Mouse (Mus musculus): ENCODE data around the gene Rnf144b. TPM values are rescaled to one million over a fixed set of nuclear protein-coding genes. Genes with fewer than 3 reads are reported as not detected.

Gene Rnf144b
- polyA plus RNA-seq, 1 experiment from 2014 or later: 3.7 TPM

DNA sequence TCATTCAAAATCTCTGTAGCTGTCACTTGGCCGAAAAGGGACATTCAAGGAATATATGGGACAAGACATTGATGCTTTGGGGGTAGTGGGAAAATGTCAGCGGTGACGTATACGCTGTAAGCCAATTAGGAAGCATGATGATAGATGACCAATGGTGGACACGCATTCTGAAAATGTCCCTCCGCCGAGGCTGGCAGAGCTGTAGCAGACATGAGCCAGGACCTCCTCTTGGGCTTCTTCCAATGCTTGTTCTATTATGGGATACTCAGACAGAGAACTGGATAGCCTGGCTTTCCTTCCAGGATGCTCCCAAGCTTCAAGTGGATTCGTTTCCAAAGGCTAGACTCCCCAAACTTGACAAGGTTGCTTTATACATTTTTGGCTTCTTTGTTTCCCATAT lies 141.9 kb downstream of the Rnf144b start:
- Histone ChIP-seq H3K36me3 (ENCODE audit: control insufficient read depth, insufficient read depth, low read length) (no peaks in the 10 kb centered on the region), H3K4me3 (ENCODE audit: low read depth, low read length) (no peak overlapping the region), H3K4me2 (replicated peaks; ENCODE audit: low read depth) (no peak overlapping the region), H3K27me3 (ENCODE audit: control insufficient read depth, insufficient read depth, low read length) (no peaks in the 10 kb centered on the region), H3K9me3 (ENCODE audit: control insufficient read depth, low read length) (no peaks in the 10 kb centered on the region), H3K9ac (ENCODE audit: low read length) (no peak overlapping the region), H3K4me1 (replicated peaks; ENCODE audit: control insufficient read depth, insufficient read depth) (no peaks in the 10 kb centered on the region), H3K27ac (replicated peaks) (no peak overlapping the region)
- no peak for ATAC-seq (ENCODE audit: low FRiP score, low TSS enrichment)
- DNase-seq (ENCODE audit: low spot score): no peak
- 70% methylated on average over 8 of the region's 8 CpGs for WGBS
- TF ChIP-seq CTCF (IDR thresholded peaks at IDR 0.05; ENCODE audit: low read depth): no peak
- no peak for TF ChIP-seq EP300 (optimal IDR thresholded peaks at IDR 0.05)

- no peak for DNase-seq (ENCODE audit: low spot score)
- no peak overlapping the region for H3K4me2 ChIP-seq (replicated peaks; ENCODE audit: low read depth)
- no peak for TF ChIP-seq EP300 (optimal IDR thresholded peaks at IDR 0.05)
- TF ChIP-seq CTCF (IDR thresholded peaks at IDR 0.05; ENCODE audit: low read depth): no peak
- H3K9ac ChIP-seq (ENCODE audit: low read length): no peak overlapping the region
- H3K9me3 ChIP-seq (ENCODE audit: control insufficient read depth, low read length): no peaks in the 10 kb centered on the region
- H3K4me1 ChIP-seq (replicated peaks; ENCODE audit: control insufficient read depth, insufficient read depth): no peaks in the 10 kb centered on the region
- H3K27ac ChIP-seq (replicated peaks): no peak overlapping the region
- no peak overlapping the region for H3K4me3 ChIP-seq (ENCODE audit: low read depth, low read length)
- no peaks in the 10 kb centered on the region for H3K27me3 ChIP-seq (ENCODE audit: control insufficient read depth, insufficient read depth, low read length)
- no peak for ATAC-seq (ENCODE audit: low FRiP score, low TSS enrichment)
- H3K36me3 ChIP-seq (ENCODE audit: control insufficient read depth, insufficient read depth, low read length): no peaks in the 10 kb centered on the region
- 70% methylated on average over 7 of the region's 7 CpGs for WGBS
Measured at GRCm38 (mm10) chr13:47266411-47266810, 144.0 kb downstream of the Rnf144b start.

- no peak for TF ChIP-seq CTCF (IDR thresholded peaks at IDR 0.05; ENCODE audit: low read depth)
- TF ChIP-seq EP300 (optimal IDR thresholded peaks at IDR 0.05): no peak
- H3K9me3 ChIP-seq (ENCODE audit: control insufficient read depth, low read length): no peaks in the 10 kb centered on the region
- no peak overlapping the region for H3K4me2 ChIP-seq (replicated peaks; ENCODE audit: low read depth)
- ATAC-seq (ENCODE audit: low FRiP score, low TSS enrichment) (no peak), DNase-seq (ENCODE audit: low spot score) (no peak)
- H3K4me3 ChIP-seq (ENCODE audit: low read depth, low read length): no peak overlapping the region
- 89% methylated on average over 3 of the region's 3 CpGs for WGBS
- no peaks in the 10 kb centered on the region for H3K4me1 ChIP-seq (replicated peaks; ENCODE audit: control insufficient read depth, insufficient read depth)
- H3K36me3 ChIP-seq (ENCODE audit: control insufficient read depth, insufficient read depth, low read length): no peaks in the 10 kb centered on the region
- H3K27ac ChIP-seq (replicated peaks): no peak overlapping the region
- H3K27me3 ChIP-seq (ENCODE audit: control insufficient read depth, insufficient read depth, low read length): no peaks in the 10 kb centered on the region
- no peak overlapping the region for H3K9ac ChIP-seq (ENCODE audit: low read length)
Measured at GRCm38 (mm10) chr13:47268227-47268626, 145.8 kb downstream of the Rnf144b start.

DNA sequence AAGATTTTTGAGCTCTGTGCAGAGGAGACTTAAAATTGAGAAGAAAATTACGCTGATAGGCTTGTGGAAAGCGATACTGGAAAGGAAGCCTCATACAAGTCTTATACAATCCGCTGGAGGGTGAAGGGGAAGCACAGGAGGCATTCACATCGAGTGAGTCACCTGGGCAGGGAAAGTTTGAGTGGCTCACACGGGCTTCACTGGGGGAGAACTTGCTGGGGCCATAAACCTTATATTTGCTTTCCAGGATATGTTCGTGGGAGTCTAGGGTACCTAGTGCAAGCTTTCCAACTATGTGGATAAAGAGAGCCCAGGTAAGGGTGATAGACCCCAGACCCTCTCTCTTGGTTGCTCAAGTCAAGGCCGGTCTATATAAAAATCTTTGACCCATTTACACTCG lies 150.5 kb downstream of the Rnf144b start:
- 0 out of 2 replicates have a peak, but pooled peaks have one; percentile 43 for ATAC-seq (ENCODE audit: low FRiP score, low TSS enrichment)
- Histone ChIP-seq H3K9ac (ENCODE audit: low read length) (no peak overlapping the region), H3K4me3 (ENCODE audit: low read depth, low read length) (no peak overlapping the region), H3K4me2 (replicated peaks; ENCODE audit: low read depth) (peak overlapping the region; percentile 32), H3K9me3 (ENCODE audit: control insufficient read depth, low read length) (no peaks in the 10 kb centered on the region), H3K36me3 (ENCODE audit: control insufficient read depth, insufficient read depth, low read length) (no peaks in the 10 kb centered on the region), H3K27ac (replicated peaks) (peak overlapping the region; percentile 61; the same call in 1 of the 2 replicates), H3K27me3 (ENCODE audit: control insufficient read depth, insufficient read depth, low read length) (no peaks in the 10 kb centered on the region), H3K4me1 (replicated peaks; ENCODE audit: control insufficient read depth, insufficient read depth) (0 out of 2 replicates have a peak, but pooled peaks cover 2% of the 10 kb centered on the region)
- TF ChIP-seq CTCF (IDR thresholded peaks at IDR 0.05; ENCODE audit: low read depth) (no peak), EP300 (optimal IDR thresholded peaks at IDR 0.05) (no peak)
- DNase-seq (ENCODE audit: low spot score): peak; percentile 52
- 17% methylated on average over 8 of the region's 8 CpGs for WGBS

GRCm38 (mm10) chr13:47273487-47273886 lies 151.0 kb downstream of the Rnf144b start:
- Histone ChIP-seq H3K4me3 (ENCODE audit: low read depth, low read length) (no peak overlapping the region), H3K27ac (replicated peaks) (peak overlapping the region; percentile 61; the same call in 1 of the 2 replicates), H3K4me1 (replicated peaks; ENCODE audit: control insufficient read depth, insufficient read depth) (0 out of 2 replicates have a peak, but pooled peaks cover 2% of the 10 kb centered on the region), H3K36me3 (ENCODE audit: control insufficient read depth, insufficient read depth, low read length) (no peaks in the 10 kb centered on the region), H3K4me2 (replicated peaks; ENCODE audit: low read depth) (peak overlapping the region; percentile 32), H3K9ac (ENCODE audit: low read length) (no peak overlapping the region), H3K9me3 (ENCODE audit: control insufficient read depth, low read length) (no peaks in the 10 kb centered on the region), H3K27me3 (ENCODE audit: control insufficient read depth, insufficient read depth, low read length) (no peaks in the 10 kb centered on the region)
- ATAC-seq (ENCODE audit: low FRiP score, low TSS enrichment) (no peak), DNase-seq (ENCODE audit: low spot score) (no peak)
- TF ChIP-seq EP300 (optimal IDR thresholded peaks at IDR 0.05) (no peak), CTCF (IDR thresholded peaks at IDR 0.05; ENCODE audit: low read depth) (no peak)
- WGBS: 16% methylated on average over 11 of the region's 11 CpGs

DNA sequence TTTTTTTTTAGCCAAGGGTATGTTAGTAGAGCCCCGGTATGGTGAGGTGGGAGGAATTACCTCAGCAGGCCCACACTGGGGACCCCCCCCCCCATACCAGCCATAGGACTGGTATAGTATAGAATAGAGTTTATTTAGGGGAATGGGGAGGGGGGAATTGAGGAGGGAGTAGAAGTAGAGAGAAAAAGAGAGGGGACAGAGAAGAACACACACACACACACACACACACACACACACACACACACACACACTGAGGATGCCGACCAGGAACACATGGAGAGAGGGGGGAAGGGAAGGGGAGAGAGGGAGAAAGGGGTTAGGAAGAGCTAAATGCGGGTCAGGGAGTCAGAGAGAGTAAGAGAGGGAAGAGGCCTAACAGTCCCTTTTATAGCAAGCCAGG lies 151.7 kb downstream of the Rnf144b start:
- no peak overlapping the region for H3K4me2 ChIP-seq (replicated peaks; ENCODE audit: low read depth)
- no peak overlapping the region for H3K9ac ChIP-seq (ENCODE audit: low read length)
- H3K27me3 ChIP-seq (ENCODE audit: control insufficient read depth, insufficient read depth, low read length): no peaks in the 10 kb centered on the region
- H3K9me3 ChIP-seq (ENCODE audit: control insufficient read depth, low read length): no peaks in the 10 kb centered on the region
- ATAC-seq (ENCODE audit: low FRiP score, low TSS enrichment): no peak
- DNase-seq (ENCODE audit: low spot score): no peak
- H3K27ac ChIP-seq (replicated peaks): no peak overlapping the region
- 0 out of 2 replicates have a peak, but pooled peaks cover 2% of the 10 kb centered on the region for H3K4me1 ChIP-seq (replicated peaks; ENCODE audit: control insufficient read depth, insufficient read depth)
- H3K36me3 ChIP-seq (ENCODE audit: control insufficient read depth, insufficient read depth, low read length): no peaks in the 10 kb centered on the region
- no peak overlapping the region for H3K4me3 ChIP-seq (ENCODE audit: low read depth, low read length)
- TF ChIP-seq CTCF (IDR thresholded peaks at IDR 0.05; ENCODE audit: low read depth) (no peak), EP300 (optimal IDR thresholded peaks at IDR 0.05) (no peak)
- 42% methylated on average over 3 of the region's 3 CpGs for WGBS

Data from stomach, postnatal 0 days (tissue).